Mouse (Mus musculus): ENCODE data around the gene Lztr1. TPM values are rescaled to one million over a fixed set of nuclear protein-coding genes. Genes with fewer than 3 reads are reported as not detected.
"Not testable (repeated sequence)": the region's sequence is repeated elsewhere in the genome, so short reads cannot be mapped to it uniquely, and the experiment has no call there.

The Lztr1 gene
- polyA plus RNA-seq, 1 experiment = 295 TPM

DNA sequence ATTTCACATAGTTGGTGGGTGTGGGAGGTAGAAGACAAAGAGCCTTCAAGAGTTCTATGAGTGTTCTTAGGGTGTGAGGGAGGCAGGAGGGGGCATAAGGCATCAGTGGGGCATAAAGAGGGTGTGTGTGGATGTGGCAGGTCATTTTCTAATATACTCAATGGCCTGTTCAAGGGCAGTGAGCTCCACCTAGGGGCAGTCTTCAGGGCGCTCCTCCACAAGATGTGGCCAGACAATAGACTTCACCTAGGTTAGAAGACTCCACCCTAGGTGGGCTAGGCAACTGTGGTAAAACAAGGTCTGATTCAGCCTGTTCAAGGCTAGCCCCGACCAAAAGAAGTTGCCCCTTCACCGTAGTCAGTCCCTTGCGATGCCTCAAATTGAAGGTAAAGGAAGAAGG is 23.8 kb downstream of the Lztr1 start:
- Histone ChIP-seq H3K4me1 (ENCODE audit: control insufficient read depth, insufficient read depth, low read length) (peaks cover 9% of the 10 kb centered on the region), H3K4me3 (ENCODE audit: insufficient read depth, low read depth, low read length) (no peak overlapping the region), H3K27me3 (replicated peaks; ENCODE audit: control insufficient read depth, insufficient read depth, low read length) (no peaks in the 10 kb centered on the region), H3K27ac (ENCODE audit: insufficient read depth, low read depth, low read length) (no peak overlapping the region), H3K36me3 (ENCODE audit: control insufficient read depth, insufficient read depth, low read length) (no peaks in the 10 kb centered on the region)
- DNase-seq = peak; percentile 63
- WGBS = 56% methylated on average over 4 of the region's 4 CpGs
- TF ChIP-seq POLR2A (IDR thresholded peaks at IDR 0.05; ENCODE audit: low read depth, low read length) (no peak), CTCF (conservative IDR thresholded peaks at IDR 0.05; ENCODE audit: insufficient read depth, insufficient read length, low read depth, low read length) (peak; percentile 69)

DNA sequence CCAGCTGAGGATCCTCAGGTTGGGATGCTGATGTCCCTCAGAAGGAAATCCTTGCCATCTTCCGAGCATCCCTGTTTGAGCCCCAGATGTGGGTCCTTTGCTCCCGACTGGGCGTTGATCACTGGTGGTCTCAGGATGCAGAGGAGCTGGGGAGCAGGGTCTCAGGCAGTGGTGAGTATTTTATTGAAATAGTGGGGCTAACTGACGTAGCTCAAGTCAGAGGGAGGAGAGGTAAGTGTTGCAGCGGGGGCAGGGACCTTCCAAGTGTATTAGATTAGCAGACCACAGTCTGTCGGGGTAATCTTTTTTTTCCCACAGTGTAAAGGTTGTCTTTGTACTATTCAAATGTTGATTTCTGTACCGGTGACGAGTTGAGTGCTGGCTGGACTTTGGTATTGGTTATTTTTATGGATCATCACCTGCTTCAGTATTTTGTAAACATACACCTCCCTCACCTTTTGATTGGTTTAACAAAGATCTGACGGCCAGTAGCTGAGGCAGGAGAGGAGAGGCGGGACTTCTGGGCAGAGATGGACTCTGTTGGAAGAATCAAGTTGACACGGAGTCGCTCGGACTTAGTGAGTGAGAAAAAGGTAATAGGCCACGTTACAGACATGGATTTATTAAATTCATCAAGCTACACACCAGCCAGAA is 24.3 kb downstream of the Lztr1 start:
- TF ChIP-seq CTCF (conservative IDR thresholded peaks at IDR 0.05; ENCODE audit: insufficient read depth, insufficient read length, low read depth, low read length) (no peak), POLR2A (IDR thresholded peaks at IDR 0.05; ENCODE audit: low read depth, low read length) (no peak)
- no peaks in the 10 kb centered on the region for H3K36me3 ChIP-seq (ENCODE audit: control insufficient read depth, insufficient read depth, low read length)
- H3K27me3 ChIP-seq (replicated peaks; ENCODE audit: control insufficient read depth, insufficient read depth, low read length) = no peaks in the 10 kb centered on the region
- no peak overlapping the region for H3K27ac ChIP-seq (ENCODE audit: insufficient read depth, low read depth, low read length)
- H3K4me1 ChIP-seq (ENCODE audit: control insufficient read depth, insufficient read depth, low read length) = peaks cover 9% of the 10 kb centered on the region
- H3K4me3 ChIP-seq (ENCODE audit: insufficient read depth, low read depth, low read length) = no peak overlapping the region
- WGBS = 72% methylated on average over 14 of the region's 14 CpGs
- peak; percentile 21 for DNase-seq

DNA sequence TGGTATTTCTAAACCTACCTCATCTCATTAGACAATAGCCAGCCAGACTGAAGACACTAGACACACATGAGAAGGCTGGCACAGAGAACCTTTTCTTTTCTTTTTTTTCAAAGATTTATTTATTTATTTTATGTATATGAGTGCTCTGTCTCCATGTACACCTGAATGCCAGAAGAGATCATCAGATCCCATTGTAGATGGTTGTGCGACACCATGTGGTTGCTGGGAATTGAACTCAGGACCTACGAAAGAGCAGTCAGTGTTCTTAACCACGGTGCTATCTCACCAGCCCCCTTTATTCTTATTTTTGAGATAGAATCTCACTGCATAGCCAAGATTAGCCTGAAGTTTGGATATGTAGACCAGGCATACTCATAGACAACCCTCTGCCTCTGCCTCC is 28.1 kb downstream of the Lztr1 start:
- Histone ChIP-seq H3K4me1 (ENCODE audit: control insufficient read depth, insufficient read depth, low read length) (peaks cover 3% of the 10 kb centered on the region; the same call in 1 of the 2 replicates), H3K36me3 (ENCODE audit: control insufficient read depth, insufficient read depth, low read length) (no peaks in the 10 kb centered on the region), H3K4me3 (ENCODE audit: insufficient read depth, low read depth, low read length) (no peak overlapping the region), H3K27me3 (replicated peaks; ENCODE audit: control insufficient read depth, insufficient read depth, low read length) (no peaks in the 10 kb centered on the region), H3K27ac (ENCODE audit: insufficient read depth, low read depth, low read length) (no peak overlapping the region)
- 87% methylated on average over 3 of the region's 3 CpGs for WGBS
- peak; percentile 28 for DNase-seq
- TF ChIP-seq CTCF (conservative IDR thresholded peaks at IDR 0.05; ENCODE audit: insufficient read depth, insufficient read length, low read depth, low read length) (no peak), POLR2A (IDR thresholded peaks at IDR 0.05; ENCODE audit: low read depth, low read length) (no peak)

DNA sequence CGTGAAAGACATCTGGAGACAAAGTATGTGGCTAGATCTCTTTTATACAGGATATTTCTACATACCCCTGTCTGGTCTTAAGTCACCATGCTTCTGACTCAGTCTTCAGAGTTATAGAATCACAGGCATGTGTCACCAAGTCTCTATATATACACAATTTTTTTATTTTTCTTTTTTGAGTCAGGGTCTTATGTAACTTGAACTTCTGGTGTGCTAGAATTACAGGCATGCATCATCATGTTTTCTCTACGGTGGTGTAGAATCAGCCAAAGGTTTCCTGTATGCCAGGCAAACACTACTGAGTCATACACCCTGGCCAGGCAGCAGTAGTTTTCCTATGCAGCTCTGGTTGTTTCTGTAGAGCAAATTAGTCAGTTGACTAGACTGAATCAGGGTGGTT is 34.1 kb downstream of the Lztr1 start:
- WGBS = 74% methylated on average over 2 of the region's 2 CpGs
- Histone ChIP-seq H3K36me3 (ENCODE audit: control insufficient read depth, insufficient read depth, low read length) (no peaks in the 10 kb centered on the region), H3K4me1 (ENCODE audit: control insufficient read depth, insufficient read depth, low read length) (no peaks in the 10 kb centered on the region), H3K27me3 (replicated peaks; ENCODE audit: control insufficient read depth, insufficient read depth, low read length) (no peaks in the 10 kb centered on the region), H3K4me3 (ENCODE audit: insufficient read depth, low read depth, low read length) (no peak overlapping the region), H3K27ac (ENCODE audit: insufficient read depth, low read depth, low read length) (no peak overlapping the region)
- DNase-seq = no peak
- no peak for TF ChIP-seq CTCF (conservative IDR thresholded peaks at IDR 0.05; ENCODE audit: insufficient read depth, insufficient read length, low read depth, low read length)

DNA sequence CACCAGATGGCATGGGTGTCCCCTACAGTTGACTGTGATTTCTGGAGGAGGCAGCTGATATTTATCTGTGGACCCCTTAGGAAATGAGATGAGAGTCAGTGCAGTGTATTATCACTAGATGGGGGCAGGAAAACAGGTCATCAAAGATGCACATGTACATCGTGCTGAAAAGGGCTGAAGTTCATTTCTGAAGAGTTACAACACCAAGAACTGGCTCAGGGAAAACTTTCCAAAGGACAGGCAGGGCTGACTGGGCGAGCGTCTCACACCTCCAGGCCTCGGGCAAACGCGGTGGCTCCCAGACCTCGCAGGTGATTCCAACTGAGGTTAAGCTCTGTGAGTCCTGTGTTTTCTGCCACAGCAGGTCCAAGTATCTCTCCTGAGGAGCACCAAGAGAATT is 44.3 kb downstream of the Lztr1 start:
- TF ChIP-seq CTCF (conservative IDR thresholded peaks at IDR 0.05; ENCODE audit: insufficient read depth, insufficient read length, low read depth, low read length) (no peak), POLR2A (IDR thresholded peaks at IDR 0.05; ENCODE audit: low read depth, low read length) (no peak)

DNA sequence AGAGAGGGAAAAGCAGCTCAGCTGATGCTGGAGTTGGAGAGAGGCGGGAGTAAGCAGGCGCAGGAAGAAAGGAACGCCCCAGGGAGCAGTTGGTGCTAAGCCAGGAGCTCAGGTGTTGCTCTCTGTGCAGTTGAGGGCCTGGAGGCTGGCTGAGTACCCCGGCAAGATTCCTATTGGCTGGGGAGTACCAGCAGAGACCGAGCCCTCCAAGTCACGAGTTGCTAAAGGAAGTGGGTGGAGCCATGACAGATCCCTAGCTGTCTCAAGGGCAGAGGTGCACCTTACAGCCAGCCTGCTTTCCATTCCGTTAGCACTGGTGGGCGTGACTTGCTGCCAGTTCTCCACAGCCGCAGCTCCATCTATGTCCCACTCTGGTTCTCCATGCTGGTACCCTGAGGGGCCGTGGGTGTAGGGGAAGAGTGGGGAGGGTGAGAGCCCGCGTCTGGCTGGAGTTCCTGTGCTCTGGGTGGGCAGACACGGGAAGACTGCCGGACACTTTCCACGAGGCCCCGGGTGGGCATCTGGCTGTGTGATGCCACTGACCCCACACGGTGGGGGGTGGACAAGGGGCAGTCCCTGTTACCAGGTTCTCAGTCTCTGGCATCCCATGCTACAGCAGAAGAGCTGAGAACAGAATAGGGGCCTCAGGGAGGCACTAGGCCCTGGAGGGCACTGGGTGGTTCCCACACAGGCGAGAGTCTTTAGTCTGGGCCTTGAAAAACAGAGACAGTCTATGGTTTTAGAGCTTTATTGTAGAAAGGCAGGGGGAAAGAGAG is 45.6 kb downstream of the Lztr1 start:
- Histone ChIP-seq H3K4me3 (ENCODE audit: insufficient read depth, low read depth, low read length) (peak overlapping the region; percentile 33), H3K27ac (ENCODE audit: insufficient read depth, low read depth, low read length) (no peak overlapping the region), H3K36me3 (ENCODE audit: control insufficient read depth, insufficient read depth, low read length) (no peaks in the 10 kb centered on the region), H3K27me3 (replicated peaks; ENCODE audit: control insufficient read depth, insufficient read depth, low read length) (no peaks in the 10 kb centered on the region), H3K4me1 (ENCODE audit: control insufficient read depth, insufficient read depth, low read length) (no peaks in the 10 kb centered on the region; the same call in 1 of the 2 replicates)
- peak; percentile 89 for DNase-seq
- whole genome bisulfite sequencing = 13% methylated on average over 18 of the region's 18 CpGs
- TF ChIP-seq CTCF (conservative IDR thresholded peaks at IDR 0.05; ENCODE audit: insufficient read depth, insufficient read length, low read depth, low read length) (no peak), POLR2A (IDR thresholded peaks at IDR 0.05; ENCODE audit: low read depth, low read length) (peak; percentile 26)

More for the DNA sequence above, 44.3 kb downstream of the Lztr1 start:
- H3K4me3 ChIP-seq (ENCODE audit: insufficient read depth, low read depth, low read length) = no peak overlapping the region
- H3K27ac ChIP-seq (ENCODE audit: insufficient read depth, low read depth, low read length) = no peak overlapping the region
- DNase-seq = no peak
- no peaks in the 10 kb centered on the region for H3K27me3 ChIP-seq (replicated peaks; ENCODE audit: control insufficient read depth, insufficient read depth, low read length)
- H3K4me1 ChIP-seq (ENCODE audit: control insufficient read depth, insufficient read depth, low read length) = no peaks in the 10 kb centered on the region; the same call in 1 of the 2 replicates
- WGBS = 77% methylated on average over 7 of the region's 7 CpGs
- H3K36me3 ChIP-seq (ENCODE audit: control insufficient read depth, insufficient read depth, low read length) = no peaks in the 10 kb centered on the region

DNA sequence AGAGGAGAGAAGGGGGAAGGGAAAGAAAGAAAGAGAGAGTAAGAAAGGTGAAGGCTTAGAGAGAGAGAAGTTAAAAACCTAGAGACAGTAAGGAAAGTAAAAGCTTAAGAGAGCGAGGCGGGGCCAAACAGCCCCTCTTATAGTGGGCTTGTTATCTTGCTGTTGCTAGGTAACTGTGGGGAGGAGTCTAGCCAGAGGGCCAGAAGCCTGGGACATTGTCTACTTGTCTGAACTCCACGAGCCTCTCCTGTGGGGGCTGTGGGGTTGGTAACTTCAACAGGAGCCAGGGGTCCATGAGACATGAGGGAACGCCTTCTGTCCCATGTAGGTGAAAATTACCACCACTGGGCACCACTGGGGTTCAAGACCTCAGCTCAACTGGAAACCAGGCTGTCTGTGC is 46.2 kb downstream of the Lztr1 start:
- not testable (repeated sequence) for DNase-seq; H3K36me3 ChIP-seq (ENCODE audit: control insufficient read depth, insufficient read depth, low read length); H3K27ac ChIP-seq (ENCODE audit: insufficient read depth, low read depth, low read length); H3K4me1 ChIP-seq (ENCODE audit: control insufficient read depth, insufficient read depth, low read length); H3K4me3 ChIP-seq (ENCODE audit: insufficient read depth, low read depth, low read length); H3K27me3 ChIP-seq (replicated peaks; ENCODE audit: control insufficient read depth, insufficient read depth, low read length)
- WGBS = 65% methylated on average over 4 of the region's 4 CpGs
